Mouse (Mus musculus): ENCODE measurements around the gene Cacna1d. TPM values are rescaled to one million over a fixed set of nuclear protein-coding genes. Genes with fewer than 3 reads are reported as not detected.

Cacna1d gene
- total and polyA plus RNA-seq, 3 experiments, result not detected

DNA sequence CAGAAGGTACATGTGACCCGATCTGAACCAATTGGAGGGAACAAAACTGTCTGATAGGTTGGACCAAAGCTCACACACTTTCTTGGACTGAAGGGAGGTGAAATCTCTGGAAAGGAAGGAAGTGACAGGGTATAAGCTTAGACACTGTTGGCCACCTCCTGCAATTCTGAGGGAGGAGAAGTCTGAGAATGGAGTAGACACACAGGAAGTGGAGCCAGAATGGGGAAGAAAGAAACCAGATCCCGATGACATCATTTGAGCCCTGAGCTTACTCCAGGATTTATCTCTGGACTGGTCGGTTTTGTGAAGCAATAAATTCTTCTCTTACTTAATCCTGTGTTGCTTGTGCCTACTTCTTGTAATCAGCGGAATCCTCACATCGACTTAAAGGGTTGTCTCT lies 166.3 kb downstream of the Cacna1d start:
- no peak overlapping the region for H3K4me3 ChIP-seq (ENCODE audit: control insufficient read depth in 1 of 2, insufficient read depth in 1 of 2, low read depth in 2 of 2, low read length in 2 of 2)
- no peak overlapping the region for H3K27ac ChIP-seq (ENCODE audit: control insufficient read depth, low read depth, low read length)
- TF ChIP-seq NELFE (IDR thresholded peaks at IDR 0.05; ENCODE audit: low read depth, low read length) (no peak), MAZ (IDR thresholded peaks at IDR 0.05; ENCODE audit: low read depth, low read length) (no peak), BHLHE40 (IDR thresholded peaks at IDR 0.05; ENCODE audit: borderline replicate concordance, low read depth, low read length) (no peak), SIN3A (IDR thresholded peaks at IDR 0.05; ENCODE audit: low read length) (no peak), POLR2AphosphoS2 (IDR thresholded peaks at IDR 0.05; ENCODE audit: low read length) (no peak), E2F4 (IDR thresholded peaks at IDR 0.05; ENCODE audit: borderline replicate concordance, low read depth, low read length) (no peak), CTCF (IDR thresholded peaks at IDR 0.05 in 2 of 3, conservative IDR thresholded peaks at IDR 0.05 in 1 of 3; ENCODE audit: control insufficient read depth in 1 of 3, insufficient read depth in 1 of 3, low read depth in 2 of 3, low read length in 3 of 3, poor library complexity in 1 of 3, severe bottlenecking in 1 of 3) (no peak), TAL1 (IDR thresholded peaks at IDR 0.05; ENCODE audit: low read length) (no peak), KAT2A (conservative IDR thresholded peaks at IDR 0.05; ENCODE audit: low read depth, low read length) (no peak)
- DNase-seq (ENCODE audit: low read depth, low spot score), result no peak
- no peaks in the 10 kb centered on the region for H3K36me3 ChIP-seq (ENCODE audit: control insufficient read depth in 1 of 2, insufficient read depth in 2 of 2, low read length in 2 of 2)
- H3K9me3 ChIP-seq (replicated peaks; ENCODE audit: insufficient read depth, low read length), result no peaks in the 10 kb centered on the region
- H3K79me2 ChIP-seq (ENCODE audit: control insufficient read depth, insufficient read depth, low read length, poor library complexity), result no peaks in the 10 kb centered on the region
- no peaks in the 10 kb centered on the region for H3K4me1 ChIP-seq (ENCODE audit: control insufficient read depth in 1 of 2, insufficient read depth in 2 of 2, low read length in 2 of 2)
- no peaks in the 10 kb centered on the region; a peak in 2 of 4 replicates for H3K27me3 ChIP-seq (ENCODE audit: control insufficient read depth in 1 of 2, insufficient read depth in 2 of 2, low read length in 2 of 2)
- no peak overlapping the region for H3K9ac ChIP-seq (ENCODE audit: control insufficient read depth, low read depth, low read length, poor library complexity, severe bottlenecking)

GRCm38 (mm10) chr14:30318715-30319437 lies 172.4 kb downstream of the Cacna1d start:
- H3K4me1 ChIP-seq (ENCODE audit: control insufficient read depth in 1 of 2, insufficient read depth in 2 of 2, low read length in 2 of 2), result no peaks in the 10 kb centered on the region
- H3K4me3 ChIP-seq (ENCODE audit: control insufficient read depth in 1 of 2, insufficient read depth in 1 of 2, low read depth in 2 of 2, low read length in 2 of 2), result no peak overlapping the region
- no peaks in the 10 kb centered on the region for H3K36me3 ChIP-seq (ENCODE audit: control insufficient read depth in 1 of 2, insufficient read depth in 2 of 2, low read length in 2 of 2)
- H3K9me3 ChIP-seq (replicated peaks; ENCODE audit: insufficient read depth, low read length), result no peaks in the 10 kb centered on the region
- TF ChIP-seq TBP (IDR thresholded peaks at IDR 0.05; ENCODE audit: low read depth, low read length) (no peak), POLR2AphosphoS2 (IDR thresholded peaks at IDR 0.05; ENCODE audit: low read length) (no peak), KAT2A (conservative IDR thresholded peaks at IDR 0.05; ENCODE audit: low read depth, low read length) (no peak), MXI1 (IDR thresholded peaks at IDR 0.05; ENCODE audit: low read depth, low read length) (no peak), MYB (IDR thresholded peaks at IDR 0.05; ENCODE audit: low read depth, low read length) (no peak), CHD2 (IDR thresholded peaks at IDR 0.05; ENCODE audit: low read length) (no peak), USF1 (IDR thresholded peaks at IDR 0.05; ENCODE audit: low read depth, low read length) (no peak), TAL1 (IDR thresholded peaks at IDR 0.05; ENCODE audit: low read length) (no peak), RAD21 (IDR thresholded peaks at IDR 0.05; ENCODE audit: low read depth, low read length) (no peak), MEF2A (IDR thresholded peaks at IDR 0.05; ENCODE audit: extremely low read depth, insufficient replicate concordance, low read depth, low read length, poor library complexity, severe bottlenecking) (no peak)
- no peaks in the 10 kb centered on the region; a peak in 2 of 4 replicates for H3K27me3 ChIP-seq (ENCODE audit: control insufficient read depth in 1 of 2, insufficient read depth in 2 of 2, low read length in 2 of 2)
- no peak for DNase-seq (ENCODE audit: low read depth, low spot score)
- no peaks in the 10 kb centered on the region for H3K79me2 ChIP-seq (ENCODE audit: control insufficient read depth, insufficient read depth, low read length, poor library complexity)
- H3K9ac ChIP-seq (ENCODE audit: control insufficient read depth, low read depth, low read length, poor library complexity, severe bottlenecking), result no peak overlapping the region
- no peak overlapping the region for H3K27ac ChIP-seq (ENCODE audit: control insufficient read depth, low read depth, low read length)

Measured in MEL (cell line).